Mouse (Mus musculus): ENCODE data around the gene Tnfsf14. TPM values are rescaled to one million over a fixed set of nuclear protein-coding genes. Genes with fewer than 3 reads are reported as not detected.

Gene Tnfsf14
- polyA plus RNA-seq, 1 experiment from 2014 or later, result not detected

DNA sequence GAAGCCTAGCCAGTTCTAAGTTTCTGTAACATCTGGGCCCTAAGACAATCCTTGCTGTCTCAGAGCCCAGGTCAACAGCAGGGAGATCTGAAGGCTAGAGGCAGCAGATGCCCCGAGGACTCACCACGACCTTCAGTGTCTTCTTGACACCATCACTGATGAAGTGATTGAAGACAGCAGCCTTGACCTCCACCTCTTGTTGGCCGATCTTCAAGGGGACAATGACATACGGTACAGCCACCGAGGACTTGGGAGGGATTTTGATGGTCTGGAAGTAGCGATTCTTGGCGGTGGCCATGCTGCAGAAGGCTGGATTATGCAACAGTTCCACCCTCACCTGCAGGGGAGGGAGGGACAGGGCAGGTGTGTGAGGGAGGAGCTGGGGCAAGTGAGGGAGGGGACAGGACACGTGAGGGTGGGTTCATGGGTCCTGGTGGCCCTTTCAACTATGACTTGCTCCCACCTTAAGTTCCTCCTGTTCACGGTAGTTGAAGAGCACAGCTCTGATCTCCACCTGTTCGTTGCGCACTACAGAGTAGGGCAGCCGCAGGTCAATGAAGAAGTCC lies 24.4 kb upstream of the Tnfsf14 start:
- ATAC-seq (replicated peaks; ENCODE audit: low FRiP score, low TSS enrichment, low read depth), result no peak

DNA sequence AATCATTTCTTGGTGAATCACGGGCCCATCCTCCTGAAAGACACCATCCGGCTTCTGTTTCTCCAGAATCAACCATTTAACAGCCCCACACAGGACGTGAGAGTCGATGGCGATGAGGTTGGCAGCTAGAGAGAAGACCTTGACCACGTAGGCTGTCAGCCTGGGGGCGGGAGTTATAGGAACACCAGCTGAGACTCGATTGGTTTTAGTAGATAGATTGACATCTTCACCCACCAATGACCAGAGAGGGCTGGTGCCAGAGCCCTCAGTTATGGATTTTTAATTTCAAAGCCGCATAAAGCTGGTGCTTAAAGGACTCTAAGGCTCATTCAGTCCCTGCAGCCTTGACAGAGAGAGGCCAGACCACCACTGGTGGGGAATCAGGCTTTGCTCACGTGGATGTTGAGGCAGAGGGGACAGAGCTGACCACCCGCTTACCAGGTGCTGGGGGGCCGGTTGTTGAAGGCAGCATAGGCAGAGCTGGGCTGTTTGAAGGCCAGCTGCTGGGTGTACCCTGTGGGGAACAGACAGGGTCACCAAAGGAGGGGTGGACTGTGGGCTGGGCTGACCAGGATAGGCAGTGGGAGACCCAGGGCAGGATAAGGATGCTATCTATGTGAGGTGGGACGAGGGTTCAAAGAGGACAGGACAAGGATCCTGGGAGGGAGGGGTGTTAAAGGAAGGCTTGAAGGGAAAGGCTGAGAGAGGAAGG lies 20.9 kb upstream of the Tnfsf14 start:
- Histone ChIP-seq H3K4me2 (ENCODE audit: low read length) (no peak overlapping the region), H3K9ac (ENCODE audit: low read length) (no peak overlapping the region), H3K4me1 (replicated peaks; ENCODE audit: control insufficient read depth, insufficient read depth, low read length) (no peaks in the 10 kb centered on the region), H3K27ac (ENCODE audit: low read depth) (no peak overlapping the region), H3K9me3 (ENCODE audit: control insufficient read depth, low read length) (no peaks in the 10 kb centered on the region), H3K4me3 (ENCODE audit: low read depth, low read length) (no peak overlapping the region), H3K36me3 (ENCODE audit: control insufficient read depth, insufficient read depth, low read length) (no peaks in the 10 kb centered on the region), H3K27me3 (replicated peaks; ENCODE audit: control insufficient read depth, insufficient read depth, low read length) (no peaks in the 10 kb centered on the region)
- DNase-seq (ENCODE audit: low spot score) (peak; percentile 66), ATAC-seq (replicated peaks; ENCODE audit: low FRiP score, low TSS enrichment, low read depth) (no peak; the same call in 1 of the 2 replicates)
- 38% methylated on average over 13 of the region's 13 CpGs for WGBS

More for the DNA sequence above, 24.4 kb upstream of the Tnfsf14 start:
- DNase-seq (ENCODE audit: low spot score), result no peak
- Histone ChIP-seq H3K9ac (ENCODE audit: low read length) (no peak overlapping the region), H3K4me1 (replicated peaks; ENCODE audit: control insufficient read depth, insufficient read depth, low read length) (no peaks in the 10 kb centered on the region), H3K27me3 (replicated peaks; ENCODE audit: control insufficient read depth, insufficient read depth, low read length) (no peaks in the 10 kb centered on the region), H3K4me3 (ENCODE audit: low read depth, low read length) (no peak overlapping the region), H3K27ac (ENCODE audit: low read depth) (no peak overlapping the region), H3K9me3 (ENCODE audit: control insufficient read depth, low read length) (no peaks in the 10 kb centered on the region), H3K36me3 (ENCODE audit: control insufficient read depth, insufficient read depth, low read length) (no peaks in the 10 kb centered on the region), H3K4me2 (ENCODE audit: low read length) (no peak overlapping the region)
- 71% methylated on average over 12 of the region's 12 CpGs for WGBS

DNA sequence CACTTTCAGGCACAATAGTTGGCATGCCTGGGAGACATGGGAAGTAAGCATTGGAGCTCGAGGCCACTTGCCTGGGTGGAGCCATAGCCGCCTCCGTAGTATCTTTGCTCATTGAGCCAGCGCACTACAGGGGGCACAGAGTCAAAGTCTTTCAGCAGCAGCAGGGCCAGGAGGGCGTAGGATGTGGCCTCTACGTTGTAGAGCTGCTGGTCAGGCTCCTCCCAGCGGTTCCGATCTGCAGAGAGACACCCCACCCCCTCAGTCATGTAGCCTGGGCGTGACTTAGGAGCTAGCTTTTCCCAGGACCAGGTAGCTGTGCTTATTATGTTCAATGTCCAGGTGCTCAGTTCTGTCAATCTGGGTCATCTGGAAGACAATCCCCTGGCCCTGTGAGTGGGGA lies 17.5 kb upstream of the Tnfsf14 start:
- Histone ChIP-seq H3K9ac (ENCODE audit: low read length) (no peak overlapping the region), H3K27ac (ENCODE audit: low read depth) (no peak overlapping the region), H3K36me3 (ENCODE audit: control insufficient read depth, insufficient read depth, low read length) (no peaks in the 10 kb centered on the region), H3K4me1 (replicated peaks; ENCODE audit: control insufficient read depth, insufficient read depth, low read length) (no peaks in the 10 kb centered on the region), H3K27me3 (replicated peaks; ENCODE audit: control insufficient read depth, insufficient read depth, low read length) (no peaks in the 10 kb centered on the region), H3K4me2 (ENCODE audit: low read length) (no peak overlapping the region), H3K9me3 (ENCODE audit: control insufficient read depth, low read length) (no peaks in the 10 kb centered on the region), H3K4me3 (ENCODE audit: low read depth, low read length) (no peak overlapping the region)
- DNase-seq (ENCODE audit: low spot score), result no peak
- WGBS, result 65% methylated on average over 9 of the region's 9 CpGs
- ATAC-seq (replicated peaks; ENCODE audit: low FRiP score, low TSS enrichment, low read depth), result no peak

DNA sequence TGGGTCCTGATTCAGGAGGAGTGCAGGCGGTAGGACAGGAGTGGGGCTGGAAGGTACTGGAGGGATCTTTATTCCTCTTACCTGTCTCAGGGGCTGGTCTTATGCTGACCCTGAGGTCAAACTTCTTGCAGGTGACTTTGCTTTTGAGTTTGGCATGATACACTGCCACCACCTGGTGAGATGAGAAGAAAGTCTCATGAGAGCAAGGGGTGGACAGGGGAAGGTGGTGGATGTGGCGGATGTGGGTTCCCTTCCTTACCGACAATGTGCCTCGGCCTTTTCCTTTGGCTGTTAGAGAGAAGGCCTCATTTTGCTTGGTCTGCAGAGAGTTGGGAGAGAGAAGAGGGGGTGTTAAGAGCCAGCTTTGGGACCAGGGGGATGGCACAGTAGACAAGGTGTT lies 15.4 kb upstream of the Tnfsf14 start:
- Histone ChIP-seq H3K4me3 (ENCODE audit: low read depth, low read length) (no peak overlapping the region), H3K36me3 (ENCODE audit: control insufficient read depth, insufficient read depth, low read length) (no peaks in the 10 kb centered on the region), H3K27ac (ENCODE audit: low read depth) (no peak overlapping the region), H3K4me1 (replicated peaks; ENCODE audit: control insufficient read depth, insufficient read depth, low read length) (no peaks in the 10 kb centered on the region), H3K4me2 (ENCODE audit: low read length) (no peak overlapping the region), H3K9me3 (ENCODE audit: control insufficient read depth, low read length) (no peaks in the 10 kb centered on the region), H3K27me3 (replicated peaks; ENCODE audit: control insufficient read depth, insufficient read depth, low read length) (no peaks in the 10 kb centered on the region), H3K9ac (ENCODE audit: low read length) (no peak overlapping the region)
- 78% methylated on average over 4 of the region's 4 CpGs for WGBS
- no peak for DNase-seq (ENCODE audit: low spot score)
- no peak for ATAC-seq (replicated peaks; ENCODE audit: low FRiP score, low TSS enrichment, low read depth)

DNA sequence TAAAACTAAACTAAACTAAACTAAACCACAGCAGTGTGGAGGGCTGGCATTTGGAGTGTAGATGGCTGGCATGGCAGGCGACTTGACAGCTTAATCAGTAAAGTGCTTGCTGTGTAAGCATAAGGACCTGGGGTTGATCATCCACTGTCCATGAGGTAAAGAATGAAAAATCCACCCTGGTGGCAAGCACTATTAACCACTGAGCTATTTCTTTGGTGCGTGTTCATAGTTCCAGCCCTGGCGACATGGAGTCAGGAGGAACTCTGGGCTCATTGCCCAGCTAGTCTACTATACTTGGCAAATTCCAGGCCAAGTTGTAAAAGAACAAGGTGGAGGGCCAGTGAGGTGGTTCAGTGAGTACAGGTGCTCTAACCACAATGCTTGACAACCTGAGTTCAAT lies 14.0 kb upstream of the Tnfsf14 start:
- Histone ChIP-seq H3K27ac (ENCODE audit: low read depth) (no peak overlapping the region), H3K36me3 (ENCODE audit: control insufficient read depth, insufficient read depth, low read length) (no peaks in the 10 kb centered on the region), H3K4me2 (ENCODE audit: low read length) (no peak overlapping the region), H3K9ac (ENCODE audit: low read length) (no peak overlapping the region), H3K4me3 (ENCODE audit: low read depth, low read length) (no peak overlapping the region), H3K27me3 (replicated peaks; ENCODE audit: control insufficient read depth, insufficient read depth, low read length) (no peaks in the 10 kb centered on the region), H3K9me3 (ENCODE audit: control insufficient read depth, low read length) (no peaks in the 10 kb centered on the region), H3K4me1 (replicated peaks; ENCODE audit: control insufficient read depth, insufficient read depth, low read length) (no peaks in the 10 kb centered on the region)
- DNase-seq (ENCODE audit: low spot score) (no peak), ATAC-seq (replicated peaks; ENCODE audit: low FRiP score, low TSS enrichment, low read depth) (no peak)
- 92% methylated on average over 3 of the region's 3 CpGs for WGBS

DNA sequence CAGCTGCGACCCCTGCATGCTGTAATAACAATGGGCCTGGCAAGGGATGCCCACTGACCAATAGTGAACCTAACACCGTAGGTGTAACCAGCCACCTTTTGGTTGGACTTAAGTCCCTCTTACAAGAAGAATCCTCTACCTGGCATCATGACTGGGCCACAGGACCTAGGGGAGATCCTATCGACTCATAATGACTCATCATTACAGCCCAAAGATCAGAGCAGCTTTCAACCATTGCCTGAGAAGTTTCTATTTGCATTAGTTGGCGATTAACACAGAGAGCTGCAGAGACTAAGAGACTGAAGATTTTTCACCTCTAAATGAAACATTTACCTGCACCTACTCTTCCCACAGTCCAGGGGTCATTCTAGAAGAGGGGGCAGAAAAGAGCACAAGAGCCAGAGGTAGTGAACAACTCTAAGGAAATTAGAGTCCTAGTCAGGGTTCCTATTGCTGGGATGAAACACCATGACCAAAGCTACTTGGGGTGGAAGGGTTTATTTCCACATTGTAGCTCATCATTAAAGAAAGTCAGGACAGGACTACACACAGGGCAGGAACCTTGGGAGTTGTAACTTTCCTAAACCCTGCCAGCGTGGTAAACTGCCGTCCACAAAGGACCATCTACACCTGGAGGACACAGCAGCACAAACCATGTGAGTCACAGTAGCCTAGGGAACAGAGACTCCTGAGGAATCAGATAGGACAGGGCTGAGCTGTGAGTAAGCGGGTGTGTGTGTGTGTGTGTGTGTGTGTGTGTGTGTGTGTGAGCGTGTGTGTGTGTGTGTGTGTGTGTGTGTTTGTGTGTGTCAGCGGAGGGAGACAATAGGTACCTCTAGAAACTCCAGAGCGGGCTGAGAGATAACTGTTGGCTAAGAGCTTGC lies 8.1 kb upstream of the Tnfsf14 start:
- H3K27me3 ChIP-seq (replicated peaks; ENCODE audit: control insufficient read depth, insufficient read depth, low read length), result no peaks in the 10 kb centered on the region
- no peaks in the 10 kb centered on the region for H3K4me1 ChIP-seq (replicated peaks; ENCODE audit: control insufficient read depth, insufficient read depth, low read length)
- H3K9ac ChIP-seq (ENCODE audit: low read length), result no peak overlapping the region
- peak overlapping the region; percentile 3; the same call in 1 of the 2 replicates for H3K27ac ChIP-seq (ENCODE audit: low read depth)
- no peaks in the 10 kb centered on the region for H3K9me3 ChIP-seq (ENCODE audit: control insufficient read depth, low read length)
- WGBS, result 74% methylated on average over 10 of the region's 10 CpGs
- DNase-seq (ENCODE audit: low spot score), result no peak
- peak; percentile 76 for ATAC-seq (replicated peaks; ENCODE audit: low FRiP score, low TSS enrichment, low read depth)
- no peak overlapping the region for H3K4me2 ChIP-seq (ENCODE audit: low read length)
- no peaks in the 10 kb centered on the region for H3K36me3 ChIP-seq (ENCODE audit: control insufficient read depth, insufficient read depth, low read length)
- H3K4me3 ChIP-seq (ENCODE audit: low read depth, low read length), result no peak overlapping the region

DNA sequence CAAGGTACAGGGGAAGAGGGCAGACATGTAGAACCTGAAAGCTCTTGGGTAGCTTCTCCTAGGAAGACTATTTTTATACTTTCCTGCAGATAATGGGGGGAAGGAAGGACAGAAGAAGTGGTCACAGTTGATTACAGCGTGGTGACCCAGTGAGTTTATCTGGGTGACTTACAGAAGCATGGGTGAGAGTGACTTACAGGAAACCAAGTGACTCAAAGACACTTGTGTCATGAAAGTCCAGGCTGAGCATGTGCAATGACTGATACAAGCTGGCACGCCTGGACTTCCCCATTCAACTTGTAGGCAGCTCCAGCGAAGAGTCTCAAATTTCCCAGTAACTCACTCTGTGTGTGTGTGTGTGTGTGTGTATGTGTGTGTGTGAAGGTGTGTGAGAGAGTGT lies 4.3 kb upstream of the Tnfsf14 start:
- WGBS, result 84% methylated on average over 3 of the region's 3 CpGs
- Histone ChIP-seq H3K4me3 (ENCODE audit: low read depth, low read length) (no peak overlapping the region), H3K36me3 (ENCODE audit: control insufficient read depth, insufficient read depth, low read length) (no peaks in the 10 kb centered on the region), H3K27me3 (replicated peaks; ENCODE audit: control insufficient read depth, insufficient read depth, low read length) (no peaks in the 10 kb centered on the region), H3K9ac (ENCODE audit: low read length) (no peak overlapping the region), H3K9me3 (ENCODE audit: control insufficient read depth, low read length) (no peaks in the 10 kb centered on the region), H3K27ac (ENCODE audit: low read depth) (no peak overlapping the region), H3K4me1 (replicated peaks; ENCODE audit: control insufficient read depth, insufficient read depth, low read length) (no peaks in the 10 kb centered on the region), H3K4me2 (ENCODE audit: low read length) (no peak overlapping the region)
- DNase-seq (ENCODE audit: low spot score), result no peak
- no peak for ATAC-seq (replicated peaks; ENCODE audit: low FRiP score, low TSS enrichment, low read depth)

DNA sequence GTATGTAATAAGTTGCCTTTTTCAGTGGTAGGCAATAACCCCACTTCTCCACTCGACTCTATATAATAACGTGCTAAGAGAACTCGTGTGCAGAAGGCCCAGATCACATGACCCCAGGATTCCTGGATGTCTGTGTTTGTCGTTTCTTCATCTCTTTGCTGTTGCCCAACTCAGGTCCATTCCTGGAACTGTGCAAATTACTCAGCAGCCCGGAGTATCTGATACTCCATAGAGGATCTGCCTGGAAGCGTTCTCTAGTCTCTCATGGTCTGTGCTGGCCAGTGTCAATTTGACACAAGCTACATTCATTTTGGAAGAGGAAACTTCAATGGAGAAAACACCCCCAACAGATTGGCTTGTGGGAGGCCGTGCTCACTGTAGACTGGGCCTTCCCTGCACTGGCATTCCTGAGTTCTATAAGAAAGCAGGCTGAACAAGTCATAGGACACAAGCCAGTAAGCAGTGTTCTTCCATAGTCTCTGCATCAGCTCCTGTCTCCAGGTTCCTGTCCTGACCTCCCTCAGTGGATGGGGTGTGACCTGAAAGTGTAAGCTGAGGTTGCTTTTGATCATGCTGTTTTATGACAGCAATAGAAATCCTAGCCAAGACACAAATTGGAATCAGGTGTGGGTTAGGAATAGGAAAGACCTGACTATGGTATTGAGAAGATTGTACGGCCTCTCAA lies 1.5 kb upstream of the Tnfsf14 start:
- Histone ChIP-seq H3K9me3 (ENCODE audit: control insufficient read depth, low read length) (no peaks in the 10 kb centered on the region), H3K4me2 (ENCODE audit: low read length) (no peak overlapping the region), H3K4me3 (ENCODE audit: low read depth, low read length) (no peak overlapping the region), H3K27me3 (replicated peaks; ENCODE audit: control insufficient read depth, insufficient read depth, low read length) (no peaks in the 10 kb centered on the region), H3K4me1 (replicated peaks; ENCODE audit: control insufficient read depth, insufficient read depth, low read length) (no peaks in the 10 kb centered on the region), H3K9ac (ENCODE audit: low read length) (no peak overlapping the region), H3K36me3 (ENCODE audit: control insufficient read depth, insufficient read depth, low read length) (no peaks in the 10 kb centered on the region), H3K27ac (ENCODE audit: low read depth) (no peak overlapping the region)
- DNase-seq (ENCODE audit: low spot score), result no peak
- 73% methylated on average over 8 of the region's 8 CpGs for WGBS
- no peak for ATAC-seq (replicated peaks; ENCODE audit: low FRiP score, low TSS enrichment, low read depth)
